Mouse (Mus musculus) CH12.LX (cell line): ENCODE data around the gene Cmip. TPM values are rescaled to one million over a fixed set of nuclear protein-coding genes. Genes with fewer than 3 reads are reported as not detected.

Experiments used
- DNase-seq: peaks from one replicate; pipeline ENCODE4 v3.0.0-alpha.2; 2013; ENCODE audit errors: extremely low read depth
- H3K27ac ChIP-seq: 2 replicates; pipeline ENCODE4 v1.5.1; 2012; ENCODE audit warnings: low read depth, mild to moderate bottlenecking, control low read depth, moderate library complexity; ENCODE audit not compliant: insufficient read depth
- H3K27me3 ChIP-seq: replicated peaks from 2 replicates; pipeline ENCODE3; 2012; ENCODE audit warnings: inconsistent platforms
- H3K36me3 ChIP-seq, 2 experiments: replicated peaks in 1 of 2; 2 replicates each; pipeline versions ENCODE3 to v1.6.1; 2012; ENCODE audit warnings: inconsistent platforms in 1 of 2, low read length in 1 of 2, mild to moderate bottlenecking in 1 of 2, mixed read lengths in 1 of 2, moderate library complexity in 1 of 2; ENCODE audit not compliant: control insufficient read depth in 1 of 2, insufficient read depth in 1 of 2
- H3K4me1 ChIP-seq, 2 experiments: 2 replicates each; pipeline ENCODE4 v1.6.1; 2012; ENCODE audit warnings: inconsistent platforms in 1 of 2, moderate library complexity in 1 of 2; ENCODE audit not compliant: insufficient read depth in 2 of 2, control insufficient read depth in 1 of 2
- H3K4me2 ChIP-seq: 2 replicates; pipeline ENCODE4 v1.6.1; 2012; ENCODE audit warnings: low read depth, mild to moderate bottlenecking, control low read depth; ENCODE audit not compliant: poor library complexity, insufficient read depth, severe bottlenecking
- H3K4me3 ChIP-seq, 3 experiments: fragments of 150-350 bp in 1 of 3; sonication (generic) in 1 of 3; replicated peaks in 1 of 3; 2 replicates each; pipeline versions ENCODE3 to v1.5.1; 2011 to 2012; ENCODE audit warnings: low read depth in 2 of 3, low read length in 2 of 3, mild to moderate bottlenecking in 2 of 3, moderate library complexity in 2 of 3, control low read depth in 1 of 3, improper control_type of control experiment in 1 of 3, inconsistent platforms in 1 of 3, mixed read lengths in 1 of 3; ENCODE audit not compliant: poor library complexity in 1 of 3
- H3K79me2 ChIP-seq: replicated peaks from 2 replicates; pipeline ENCODE4 v1.6.1; 2012; ENCODE audit warnings: mild to moderate bottlenecking, moderate library complexity; ENCODE audit not compliant: control insufficient read depth, poor library complexity, insufficient read depth, severe bottlenecking; ENCODE audit errors: extremely low read depth
- H3K9ac ChIP-seq: 2 replicates; pipeline ENCODE4 v1.6.1; 2012; ENCODE audit warnings: low read depth, mild to moderate bottlenecking, control low read depth, moderate library complexity; ENCODE audit not compliant: insufficient read depth
- H3K9me3 ChIP-seq: replicated peaks from 2 replicates; pipeline ENCODE3; 2012; ENCODE audit warnings: low read length, inconsistent platforms, mixed read lengths
- BHLHE40 ChIP-seq: IDR thresholded peaks from 2 replicates; pipeline ENCODE4 v1.6.1; 2011; ENCODE audit warnings: mild to moderate bottlenecking, low read depth, low read length, improper control_type of control experiment
- CTCF ChIP-seq, 2 experiments: IDR thresholded peaks in 1 of 2; conservative IDR thresholded peaks in 1 of 2; 2 replicates each; pipeline ENCODE4 v1.5.1; 2011 to 2012; ENCODE audit warnings: low read depth in 2 of 2, low read length in 2 of 2, improper control_type of control experiment in 1 of 2, inconsistent platforms in 1 of 2, mild to moderate bottlenecking in 1 of 2, moderate library complexity in 1 of 2
- ELF1 ChIP-seq: IDR thresholded peaks from 2 replicates; pipeline ENCODE4 v1.6.1; 2014; ENCODE audit warnings: low read depth, mild to moderate bottlenecking, inconsistent platforms, low read length, improper control_type of control experiment
- EP300 ChIP-seq: IDR thresholded peaks from 2 replicates; pipeline ENCODE4 v1.6.1; 2011; ENCODE audit warnings: low read length, improper control_type of control experiment
- ETS1 ChIP-seq: conservative IDR thresholded peaks from 2 replicates; pipeline ENCODE4 v1.6.1; 2012; ENCODE audit warnings: low read depth, mild to moderate bottlenecking, inconsistent platforms, low read length, improper control_type of control experiment, moderate library complexity
- IRF4 ChIP-seq: IDR thresholded peaks from 2 replicates; pipeline ENCODE4 v1.6.1; 2014; ENCODE audit warnings: low read depth, mild to moderate bottlenecking, inconsistent platforms, low read length, improper control_type of control experiment
- JUN ChIP-seq: IDR thresholded peaks from 2 replicates; pipeline ENCODE4 v1.6.1; 2011; ENCODE audit warnings: low read depth, mild to moderate bottlenecking, low read length, improper control_type of control experiment, moderate library complexity; ENCODE audit not compliant: insufficient read depth
- JUND ChIP-seq: conservative IDR thresholded peaks from 2 replicates; pipeline ENCODE4 v1.6.1; 2011; ENCODE audit warnings: low read depth, low read length, improper control_type of control experiment
- KAT2A ChIP-seq: IDR thresholded peaks from 2 replicates; pipeline ENCODE4 v1.6.1; 2012; ENCODE audit warnings: low read length, improper control_type of control experiment, inconsistent platforms; ENCODE audit not compliant: insufficient replicate concordance
- MAFK ChIP-seq: IDR thresholded peaks from 2 replicates; pipeline ENCODE4 v1.6.1; 2011; ENCODE audit warnings: low read length, improper control_type of control experiment; ENCODE audit not compliant: insufficient replicate concordance
- MAX ChIP-seq: IDR thresholded peaks from 2 replicates; pipeline ENCODE4 v1.6.1; 2011; ENCODE audit warnings: low read length, improper control_type of control experiment
- MAZ ChIP-seq: IDR thresholded peaks from 2 replicates; pipeline ENCODE4 v1.6.1; 2012; ENCODE audit warnings: low read depth, mild to moderate bottlenecking, inconsistent platforms, low read length, improper control_type of control experiment, moderate library complexity
- MEF2A ChIP-seq: IDR thresholded peaks from 2 replicates; pipeline ENCODE4 v1.6.1; 2014; ENCODE audit warnings: low read depth, mild to moderate bottlenecking, inconsistent platforms, low read length, improper control_type of control experiment, borderline replicate concordance
- PAX5 ChIP-seq: IDR thresholded peaks from 2 replicates; pipeline ENCODE4 v1.6.1; 2012; ENCODE audit warnings: low read length, inconsistent platforms, mixed read lengths
- SIN3A ChIP-seq: IDR thresholded peaks from 2 replicates; pipeline ENCODE4 v1.6.1; 2012; ENCODE audit warnings: low read length, improper control_type of control experiment, inconsistent platforms
- SMC3 ChIP-seq: IDR thresholded peaks from 2 replicates; pipeline ENCODE4 v1.6.1; 2011; ENCODE audit warnings: low read depth, low read length, improper control_type of control experiment
- TCF12 ChIP-seq: IDR thresholded peaks from 2 replicates; pipeline ENCODE4 v1.6.1; 2014; ENCODE audit warnings: low read depth, mild to moderate bottlenecking, inconsistent platforms, low read length, improper control_type of control experiment
- USF1 ChIP-seq: IDR thresholded peaks from 2 replicates; pipeline ENCODE4 v1.6.1; 2014; ENCODE audit warnings: low read depth, mild to moderate bottlenecking, inconsistent platforms, low read length, improper control_type of control experiment
- ZC3H11A ChIP-seq: IDR thresholded peaks from 2 replicates; pipeline ENCODE4 v1.6.1; 2012; ENCODE audit warnings: low read depth, mild to moderate bottlenecking, inconsistent platforms, low read length, improper control_type of control experiment
- dilution Hi-C: fragments of 300-500 bp; cut with MboI; formaldehyde crosslinking; loops from 2 replicates; pipeline ENCODE4 v1.14.3; 2020; ENCODE audit warnings: low sequenced_read_pairs; ENCODE audit not compliant: extremely low pct_unique_long_range_greater_than_20kb, extremely low pct_ligation_motif_present
- in situ Hi-C: fragments of 300-500 bp; cut with MboI; formaldehyde crosslinking; loops from 3 replicates; pipeline ENCODE4 v1.14.3; 2019; ENCODE audit warnings: low sequenced_read_pairs, low pct_ligation_motif_present, low pct_unique_long_range_greater_than_20kb, mixed read lengths
- polyA plus RNA-seq: library from polyadenylated mRNA; unstranded; fragments of >175 nt; gene quantifications from 2 replicates; pipeline ENCODE4 v1.2.1, GENCODE M21; 2012; ENCODE audit warnings: low read depth; ENCODE audit not compliant: insufficient read length
- total RNA-seq, 2 experiments: library from RNA; depleted of rRNA; stranded (reverse); fragments of 300-350 nt in 1 of 2; fragments of >200 nt in 1 of 2; gene quantifications; 2 replicates each; pipeline ENCODE4 v1.2.3; 2012 to 2014

The Cmip gene
- total and polyA plus RNA-seq, 3 experiments: 5.2 to 39.0 (median 16.5) TPM

DNA sequence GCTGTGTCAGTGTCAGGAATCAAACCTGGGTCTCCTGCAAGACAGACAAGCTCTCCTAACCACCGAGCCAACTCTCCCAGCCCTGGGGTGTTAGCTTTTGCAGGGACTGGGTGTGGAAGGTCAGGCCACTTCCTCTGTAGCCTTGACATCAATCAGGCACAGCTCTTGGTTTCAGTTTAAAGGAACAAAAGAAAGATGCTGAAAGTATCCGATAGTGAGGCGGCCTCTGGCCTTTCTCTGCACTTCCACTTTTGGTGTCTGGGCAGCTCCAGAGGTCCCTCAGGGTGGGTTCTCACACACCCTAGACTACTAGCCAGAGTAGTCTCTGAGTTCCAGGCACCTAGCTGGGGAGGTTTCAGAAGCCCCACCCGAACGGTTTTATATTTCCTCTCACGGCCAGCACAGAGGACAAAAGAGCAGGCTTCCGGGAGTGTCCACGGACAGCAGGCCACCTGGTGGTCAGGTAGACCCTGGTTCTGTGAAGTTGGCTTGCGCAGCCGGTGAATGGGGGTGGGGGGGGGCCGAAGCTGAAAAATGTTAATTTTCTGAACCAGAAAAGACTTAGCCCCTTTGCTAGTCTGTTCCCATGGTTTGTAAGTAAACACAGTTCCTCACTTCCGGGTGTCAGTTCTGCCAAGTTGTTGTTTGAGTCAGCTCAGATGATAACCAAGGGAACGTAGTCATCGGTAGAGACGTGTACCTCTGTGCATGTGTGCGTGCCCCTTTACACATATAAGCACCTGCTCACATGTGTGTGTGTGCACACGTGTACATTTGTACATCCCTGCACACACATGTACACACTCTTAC is 25.5 kb downstream of the Cmip start:
- dilution Hi-C loops: no loop called here
- peaks cover 28 to 76% of the 10 kb centered on the region in 2 experiments for H3K4me1 ChIP-seq
- H3K79me2 ChIP-seq: peaks cover 22% of the 10 kb centered on the region
- peak; percentile 21 for TF ChIP-seq SMC3
- peak; percentile 47; the same call in 1 of the 2 replicates for TF ChIP-seq SIN3A
- peak; percentile 88 for TF ChIP-seq ELF1
- TF ChIP-seq IRF4: peak; percentile 79
- peak; percentile 43; the same call in 1 of the 2 replicates for TF ChIP-seq ETS1
- peak; percentile 48; the same call in 1 of the 2 replicates for TF ChIP-seq TCF12
- no peak; the same call in 1 of the 2 replicates for TF ChIP-seq JUND
- TF ChIP-seq USF1: no peak
- no peak for TF ChIP-seq ZC3H11A
- TF ChIP-seq PAX5: no peak
- TF ChIP-seq CTCF (conservative IDR thresholded peaks at IDR 0.05 in 1 of 2, IDR thresholded peaks at IDR 0.05 in 1 of 2; ENCODE audit: low read depth in 2 of 2, low read length in 2 of 2): peak in 1 of 2 experiments; percentile 35; a peak in 2 of 4 replicates
- TF ChIP-seq EP300: no peak; the same call in 1 of the 2 replicates
- peak; percentile 17; the same call in 1 of the 2 replicates for TF ChIP-seq MEF2A
- no peak for TF ChIP-seq KAT2A
- peak; percentile 20; the same call in 1 of the 2 replicates for TF ChIP-seq MAFK
- TF ChIP-seq MAX: 0 out of 2 replicates have a peak, but pooled peaks have one; percentile 29
- no peak for TF ChIP-seq MAZ
- TF ChIP-seq JUN: peak; percentile 47; the same call in 1 of the 2 replicates
- TF ChIP-seq BHLHE40: peak; percentile 45; the same call in 1 of the 2 replicates
- H3K27me3 ChIP-seq: no peaks in the 10 kb centered on the region
- peaks cover 6 to 46% of the 10 kb centered on the region in 2 experiments for H3K36me3 ChIP-seq
- 0 out of 2 replicates have a peak overlapping the region, but pooled peaks have one; percentile 12 for H3K9ac ChIP-seq
- peak overlapping the region; percentile 46 for H3K4me2 ChIP-seq
- in situ Hi-C loops: no loop called here
- H3K4me3 ChIP-seq: peak overlapping the region in 1 of 3 experiments; percentile 42
- DNase-seq: peak; percentile 54
- 0 out of 2 replicates have a peak overlapping the region, but pooled peaks have one; percentile 22 for H3K27ac ChIP-seq
- peaks cover 6% of the 10 kb centered on the region for H3K9me3 ChIP-seq
